Mouse (Mus musculus): ENCODE measurements around the gene Slc25a33.

DNA sequence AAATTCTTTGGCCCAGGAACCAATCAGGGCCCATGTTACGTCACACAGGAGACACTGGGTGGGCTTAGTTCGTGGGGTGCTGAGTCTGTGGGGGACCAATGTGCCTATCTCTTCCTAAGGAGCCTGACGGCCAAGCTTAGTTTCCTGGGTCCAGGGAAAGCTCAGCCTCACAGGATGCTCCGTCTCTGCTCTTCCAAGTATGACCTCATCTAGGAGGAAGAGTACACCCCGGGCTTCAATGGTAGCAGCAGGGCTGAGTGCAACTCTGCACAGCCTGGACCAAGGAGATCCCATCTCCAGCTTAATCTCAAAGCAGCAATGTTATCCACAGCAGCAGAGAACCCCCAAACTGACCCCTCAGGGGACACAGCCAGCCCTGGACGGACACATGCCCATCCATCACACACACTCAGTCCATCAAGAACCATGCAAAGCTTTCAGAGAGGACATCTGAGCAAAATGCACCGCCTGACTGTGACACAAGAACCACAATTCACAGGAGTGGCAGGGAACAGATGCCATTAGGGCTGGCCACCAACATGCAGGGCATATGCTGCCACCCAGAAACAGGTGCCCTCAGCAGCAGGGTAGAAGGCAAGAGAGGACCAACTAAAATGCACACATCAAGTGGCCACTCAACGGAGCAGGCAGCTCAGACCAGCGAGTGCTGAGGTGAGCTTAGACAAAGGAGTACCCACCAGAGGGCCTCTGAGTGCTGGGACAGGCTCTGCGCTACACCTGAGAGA is 39.2 kb downstream of the Slc25a33 start:
- TF ChIP-seq CTCF (IDR thresholded peaks at IDR 0.05; ENCODE audit: extremely low read depth, insufficient read depth, low read length) (no peak), POLR2A (IDR thresholded peaks at IDR 0.05; ENCODE audit: extremely low read depth, insufficient read depth, low read length) (no peak)
